Comparison of ENCODE assay signal across 8 mouse cellular contexts in genomic region chr16:18233451-18233850, GRCm38 (mm10). TPM values are rescaled to one million over a fixed set of nuclear protein-coding genes. Genes with fewer than 3 reads are reported as not detected.
A peak's percentile ranks its signal among the peaks of the same experiment; 100 is the strongest.
DNase-seq lines count a peak whose midpoint lies in the region; ATAC-seq and TF ChIP-seq lines count a peak whose summit lies in the region.
"Had no signal": no experiment of that assay in that cellular context is flagged by ENCODE, and none has a peak within 500 bp of the region (broad histone marks: within the 10 kb centered on the region; RNA-seq: fewer than 3 reads in every experiment).

No protein-coding gene starts in this region.

- H3K9me3 ChIP-seq in forebrain, embryonic 12.5 days, result no peaks in the 10 kb centered on the region
- H3K9me3 ChIP-seq in intestine, embryonic 15.5 days, result no peaks in the 10 kb centered on the region

- no peaks in the 10 kb centered on the region for H3K27me3 ChIP-seq in forebrain, embryonic 12.5 days
- H3K27me3 ChIP-seq in intestine, embryonic 15.5 days (replicated peaks), result no peaks in the 10 kb centered on the region
- no peaks in the 10 kb centered on the region for H3K27me3 ChIP-seq in thymus, adult 2 months (ENCODE audit: control insufficient read depth, insufficient read depth, low read length)

- H3K27ac ChIP-seq in left cerebral cortex, adult 2 months, result peak overlapping the region; percentile 92
- no peak overlapping the region for H3K27ac ChIP-seq in forebrain, embryonic 12.5 days
- H3K27ac ChIP-seq in intestine, embryonic 15.5 days, result no peak overlapping the region
- peak overlapping the region; percentile 99 for H3K27ac ChIP-seq in thymus, adult 2 months (ENCODE audit: control insufficient read depth, insufficient read depth, low read length)

- H3K4me1 ChIP-seq in forebrain, embryonic 12.5 days, result peaks cover 43% of the 10 kb centered on the region
- H3K4me1 ChIP-seq in intestine, embryonic 15.5 days (replicated peaks), result peaks cover 35% of the 10 kb centered on the region
- H3K4me1 ChIP-seq in thymus, adult 2 months (replicated peaks; ENCODE audit: control insufficient read depth, insufficient read depth, low read length), result peaks cover 62% of the 10 kb centered on the region

- TF ChIP-seq CTCF in left cerebral cortex, adult 2 months (IDR thresholded peaks at IDR 0.05), result no peak
- TF ChIP-seq CTCF in thymus, adult 2 months (IDR thresholded peaks at IDR 0.05; ENCODE audit: borderline replicate concordance, control insufficient read depth, extremely low read depth, insufficient read depth, low read length, poor library complexity), result no peak

- H3K9ac ChIP-seq in forebrain, embryonic 12.5 days, result peak overlapping the region; percentile 93; the same call in 1 of the 2 replicates
- H3K9ac ChIP-seq in intestine, embryonic 15.5 days, result no peak overlapping the region

- DNase-seq in left cerebral cortex, adult 2 months (ENCODE audit: extremely low spot score in 1 of 2, low spot score in 2 of 2), result no peak
- no peak for DNase-seq in left cerebral cortex, postnatal 36 days (ENCODE audit: low spot score in 2 of 2)
- peak; percentile 57 for DNase-seq in thymus, adult 2 months
- DNase-seq in spleen, postnatal 36 days (ENCODE audit: low spot score in 2 of 2), result no peak
- DNase-seq: kidney, postnatal 36 days had no signal

- peak overlapping the region; percentile 78; the same call in 1 of the 2 replicates for H3K4me2 ChIP-seq in forebrain, embryonic 12.5 days
- no peak overlapping the region for H3K4me2 ChIP-seq in intestine, embryonic 15.5 days (replicated peaks)

- ATAC-seq in forebrain, embryonic 12.5 days (ENCODE audit: low FRiP score), result no peak
- ATAC-seq in intestine, embryonic 15.5 days, result no peak
- ATAC-seq in megakaryocyte, adult 5-6 weeks (ENCODE audit: poor library complexity, severe bottlenecking), result no peak

- H3K4me3 ChIP-seq in left cerebral cortex, adult 2 months, result peak overlapping the region; percentile 70
- H3K4me3 ChIP-seq in forebrain, embryonic 12.5 days (replicated peaks), result no peak overlapping the region
- 0 out of 2 replicates have a peak overlapping the region, but pooled peaks have one; percentile 94 for H3K4me3 ChIP-seq in intestine, embryonic 15.5 days (replicated peaks)
- peak overlapping the region; percentile 40 for H3K4me3 ChIP-seq in thymus, adult 2 months (ENCODE audit: control insufficient read depth, insufficient read depth, low read length)

- WGBS in forebrain, embryonic 12.5 days, result 48% methylated on average over 1 of the region's 1 CpGs
- 35% methylated on average over 1 of the region's 1 CpGs for WGBS in intestine, embryonic 15.5 days
- WGBS in thymus, adult 2 months, result 0% methylated on average over 1 of the region's 1 CpGs

- intact Hi-C loops in left cerebral cortex, adult 2 months (cut with DNase I), result loop anchor here (10.0 kb wide), 1 partner anchor 309 kb away; the partner anchor contains the start of gene Slc25a1
- intact Hi-C loops in left cerebral cortex, postnatal 36 days (cut with DNase I), result no loop called here

- H3K36me3 ChIP-seq in forebrain, embryonic 12.5 days (replicated peaks), result peaks cover 15% of the 10 kb centered on the region
- no peaks in the 10 kb centered on the region for H3K36me3 ChIP-seq in intestine, embryonic 15.5 days
- peaks cover under 1% of the 10 kb centered on the region for H3K36me3 ChIP-seq in thymus, adult 2 months (ENCODE audit: control insufficient read depth, insufficient read depth, low read length)

- no peak for TF ChIP-seq POLR2A in thymus, adult 2 months (IDR thresholded peaks at IDR 0.05; ENCODE audit: control insufficient read depth, extremely low read depth, insufficient read depth, low read length, poor library complexity)

RNA-seq across cellular contexts. Expression of gene Zdhhc8, which starts 1.5 kb away (rescaled TPM):
- total RNA-seq in left cerebral cortex, adult 2 months (2021), result 100 to 1,000 TPM; 132 to 134 TPM
- 100 to 1,000 TPM; 145 to 154 TPM for total RNA-seq in left cerebral cortex, postnatal 36 days (2021)
- polyA plus RNA-seq in forebrain, embryonic 12.5 days (2016; fragmentation: Nextera tagmentation; extraction: Ambion mirVana), result 15.7 and 16.9 TPM in 2 replicates
- 11.5 and 11.6 TPM in 2 replicates for polyA plus RNA-seq in intestine, embryonic 15.5 days (2015; fragmentation: Nextera tagmentation; extraction: Ambion mirVana)
- polyA plus RNA-seq in thymus, adult 2 months (2012; rRNA removed), result 316 and 374 TPM in 2 replicates
- 5.1 and 5.8 TPM in 2 replicates for total RNA-seq in megakaryocyte, adult 5-6 weeks (2015)
- total RNA-seq in megakaryocyte, adult 5-6 weeks (2017), result 2.2 and 4.0 TPM in 2 replicates

RNA-seq across cellular contexts. Expression of gene Trmt2a, which starts 15.0 kb away (rescaled TPM):
- 10 to 100 TPM; 43.6 to 47.7 TPM for total RNA-seq in left cerebral cortex, adult 2 months (2021)
- 10 to 100 TPM; 39.7 to 59.3 TPM for total RNA-seq in left cerebral cortex, postnatal 36 days (2021)
- polyA plus RNA-seq in forebrain, embryonic 12.5 days (2016; fragmentation: Nextera tagmentation; extraction: Ambion mirVana), result 111 and 118 TPM in 2 replicates
- 102 and 107 TPM in 2 replicates for polyA plus RNA-seq in intestine, embryonic 15.5 days (2015; fragmentation: Nextera tagmentation; extraction: Ambion mirVana)
- polyA plus RNA-seq in thymus, adult 2 months (2012; rRNA removed), result 96.3 and 98.4 TPM in 2 replicates
- total RNA-seq in megakaryocyte, adult 5-6 weeks (2015), result 62.8 and 73.1 TPM in 2 replicates
- total RNA-seq in megakaryocyte, adult 5-6 weeks (2017), result 48.8 and 69.0 TPM in 2 replicates

RNA-seq across cellular contexts. Expression of gene Ranbp1, which starts 15.1 kb away (rescaled TPM):
- 10 to 100 TPM; 87.3 to 92.9 TPM for total RNA-seq in left cerebral cortex, adult 2 months (2021)
- total RNA-seq in left cerebral cortex, postnatal 36 days (2021), result 10 to 100 TPM; 85.8 to 89.3 TPM
- polyA plus RNA-seq in forebrain, embryonic 12.5 days (2016; fragmentation: Nextera tagmentation; extraction: Ambion mirVana), result 983 and 1,008 TPM in 2 replicates
- 535 and 668 TPM in 2 replicates for polyA plus RNA-seq in intestine, embryonic 15.5 days (2015; fragmentation: Nextera tagmentation; extraction: Ambion mirVana)
- polyA plus RNA-seq in thymus, adult 2 months (2012; rRNA removed), result 81.8 and 116 TPM in 2 replicates
- total RNA-seq in megakaryocyte, adult 5-6 weeks (2015), result 222 and 262 TPM in 2 replicates
- 251 and 278 TPM in 2 replicates for total RNA-seq in megakaryocyte, adult 5-6 weeks (2017)

RNA-seq across cellular contexts. Expression of gene Ccdc188, which starts 15.8 kb away (rescaled TPM):
- not detected for total RNA-seq in left cerebral cortex, adult 2 months (2021)
- under 1 TPM in 1 of 2 experiments, not detected in 1; 0.57 TPM for total RNA-seq in left cerebral cortex, postnatal 36 days (2021)
- not detected in 2 replicates for polyA plus RNA-seq in forebrain, embryonic 12.5 days (2016; fragmentation: Nextera tagmentation; extraction: Ambion mirVana)
- polyA plus RNA-seq in intestine, embryonic 15.5 days (2015; fragmentation: Nextera tagmentation; extraction: Ambion mirVana), result not detected in 2 replicates
- 0.08 TPM in 2 replicates for polyA plus RNA-seq in thymus, adult 2 months (2012; rRNA removed)
- total RNA-seq in megakaryocyte, adult 5-6 weeks (2015), result not detected in 2 replicates
- not detected in 2 replicates for total RNA-seq in megakaryocyte, adult 5-6 weeks (2017)

RNA-seq across cellular contexts. Expression of gene Gm49776, which starts 24.7 kb away (rescaled TPM):
- not detected for total RNA-seq in left cerebral cortex, adult 2 months (2021)
- total RNA-seq in left cerebral cortex, postnatal 36 days (2021), result not detected
- polyA plus RNA-seq in forebrain, embryonic 12.5 days (2016; fragmentation: Nextera tagmentation; extraction: Ambion mirVana), result 3.4 TPM in 1 of 2 replicates, not detected in the other
- 3.3 TPM in 1 of 2 replicates, not detected in the other for polyA plus RNA-seq in intestine, embryonic 15.5 days (2015; fragmentation: Nextera tagmentation; extraction: Ambion mirVana)
- polyA plus RNA-seq in thymus, adult 2 months (2012; rRNA removed), result not detected in 2 replicates
- total RNA-seq in megakaryocyte, adult 5-6 weeks (2015), result not detected in 2 replicates
- not detected in 2 replicates for total RNA-seq in megakaryocyte, adult 5-6 weeks (2017)

Comparison
In these comparisons a context has a peak if more than half of its experiments do, and no peak if none do; other contexts are left out.
1. H3K27ac ChIP-seq: peak in left cerebral cortex, adult 2 months (single experiment) and thymus, adult 2 months (single experiment); none in forebrain, embryonic 12.5 days (single experiment) and intestine, embryonic 15.5 days (single experiment).
2. RNA of gene Zdhhc8, which starts 1.5 kb away (total RNA-seq): 145 to 154 TPM in left cerebral cortex, postnatal 36 days and 132 to 134 TPM in left cerebral cortex, adult 2 months; 2.2 to 5.8 TPM in megakaryocyte, adult 5-6 weeks; every median in the first group is over 10 times any median in the second.